Mouse (Mus musculus): Measurements from ENCODE around the gene Xrcc2.

GRCm38 (mm10) chr5:25748613-25749012 is 43.0 kb upstream of the Xrcc2 start:
- TF ChIP-seq CTCF (IDR thresholded peaks at IDR 0.05; ENCODE audit: low read depth): no peak
- no peak for TF ChIP-seq EP300 (IDR thresholded peaks at IDR 0.05; ENCODE audit: low read depth)
